Mouse (Mus musculus) lung, embryonic 16.5 days (tissue): ENCODE measurements around the gene Sec24b. TPM values are rescaled to one million over a fixed set of nuclear protein-coding genes. Genes with fewer than 3 reads are reported as not detected.

ENCODE experiments used
- ATAC-seq: fragments of 200-750 bp; cut with Nextera tagmentation; 2 replicates; pipeline ENCODE4 v1.8.0; 2017; ENCODE audit warnings: low read depth, mild to moderate bottlenecking, moderate library complexity
- H3K27ac ChIP-seq: fragments of 300-500 bp; sonication (generic); 2 replicates; pipeline ENCODE4 v1.5.1; 2014; ENCODE audit warnings: mild to moderate bottlenecking, control low read depth, low read length
- H3K27me3 ChIP-seq: fragments of 300-500 bp; sonication (generic); 2 replicates; pipeline ENCODE4 v1.6.1; 2014; ENCODE audit warnings: low read depth, low read length, mixed read lengths; ENCODE audit not compliant: control insufficient read depth, insufficient read depth
- H3K36me3 ChIP-seq: fragments of 300-500 bp; sonication (generic); 2 replicates; pipeline ENCODE4 v1.6.1; 2014; ENCODE audit warnings: low read length; ENCODE audit not compliant: control insufficient read depth, insufficient read depth
- H3K4me1 ChIP-seq: fragments of 300-500 bp; sonication (generic); replicated peaks from 2 replicates; pipeline ENCODE4 v1.6.1; 2014; ENCODE audit warnings: low read length, mixed read lengths; ENCODE audit not compliant: control insufficient read depth, insufficient read depth
- H3K4me2 ChIP-seq: fragments of 300-500 bp; sonication (generic); 2 replicates; pipeline ENCODE4 v1.6.1; 2014; ENCODE audit warnings: low read depth, low read length, control low read depth
- H3K4me3 ChIP-seq: fragments of 300-500 bp; sonication (generic); 2 replicates; pipeline ENCODE4 v1.5.1; 2014; ENCODE audit warnings: mild to moderate bottlenecking, low read length, control low read depth
- H3K9ac ChIP-seq: fragments of 300-500 bp; sonication (generic); 2 replicates; pipeline ENCODE4 v1.6.1; 2014; ENCODE audit warnings: low read length, control low read depth
- H3K9me3 ChIP-seq: fragments of 300-500 bp; sonication (generic); 2 replicates; pipeline ENCODE4 v1.6.1; 2016; ENCODE audit warnings: low read length; ENCODE audit not compliant: control insufficient read depth
- WGBS: fragments of 180-500 bp; shearing (Covaris S2); extraction: QIAGEN DNeasy Blood & Tissue Kit; methylation state at CpG from one replicate; pipeline ENCODE4 v1.1.7; 2014; 5-methylcytosine and 5-hydroxymethylcytosine counted together
- polyA plus RNA-seq: library from polyadenylated mRNA; unstranded; fragments of >200 nt; fragmentation: Nextera tagmentation; extraction: Ambion mirVana; gene quantifications from 2 replicates; pipeline ENCODE4 v1.2.1, GENCODE M21; 2015

The Sec24b gene
- polyA plus RNA-seq = 31.1 and 35.6 TPM in 2 replicates

DNA sequence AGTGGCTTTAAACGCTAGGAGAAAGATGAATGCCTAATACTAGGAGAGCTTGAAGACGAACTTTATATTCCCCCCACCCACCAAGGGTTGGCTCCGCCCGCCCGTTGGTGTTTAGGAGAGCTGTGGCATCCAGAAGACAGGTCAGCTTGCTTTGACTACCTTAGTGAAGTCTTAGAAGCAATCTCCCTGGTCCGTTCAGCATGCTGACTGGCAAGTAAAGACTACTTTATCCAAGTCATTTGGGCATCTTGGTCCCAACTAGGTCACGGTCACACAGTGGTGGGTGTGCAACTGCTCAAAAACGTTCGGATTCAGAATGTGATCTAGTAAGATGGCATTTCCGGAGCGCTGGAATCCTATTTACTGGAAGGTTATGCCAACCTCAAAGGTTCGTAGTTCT is at the start of gene Sec24b:
Gene Sec24b (minus strand): TSS at position 273 of the 400 bp plus-strand sequence.
- no peaks in the 10 kb centered on the region for H3K9me3 ChIP-seq
- no peaks in the 10 kb centered on the region for H3K36me3 ChIP-seq
- WGBS = 5% methylated on average over 12 of the region's 12 CpGs
- peak within 1 kb of the TSS; percentile 77 for H3K4me2 ChIP-seq
- peak within 1 kb of the TSS; percentile 82 for H3K4me3 ChIP-seq
- peak within 1 kb of the TSS; percentile 97 for H3K27ac ChIP-seq
- H3K27me3 ChIP-seq = no peaks in the 10 kb centered on the region
- peaks cover 16% of the 10 kb centered on the region for H3K4me1 ChIP-seq
- ATAC-seq = no peak
- peak within 1 kb of the TSS; percentile 90 for H3K9ac ChIP-seq

DNA sequence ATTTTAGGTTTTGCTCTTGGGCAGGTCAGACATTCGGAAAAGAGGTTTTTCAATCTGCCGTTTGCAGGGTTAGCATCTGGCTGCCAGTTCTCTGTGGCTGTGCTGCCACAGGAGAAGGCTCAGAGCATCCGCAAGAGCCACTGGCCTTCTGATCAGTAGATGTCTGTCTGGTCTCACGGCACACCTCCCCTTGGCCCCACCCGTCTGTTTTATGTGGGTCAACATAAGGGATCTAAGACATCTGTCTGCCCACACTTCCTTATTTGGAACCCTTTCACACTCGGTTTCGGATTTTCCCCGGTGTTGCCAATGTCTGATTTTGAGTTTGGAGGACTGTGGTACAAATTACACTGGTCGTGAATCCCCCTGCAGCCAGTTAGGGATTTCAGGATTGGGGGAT is 43.1 kb upstream of the Sec24b start:
- peak overlapping the region; percentile 21; the same call in 1 of the 2 replicates for H3K4me3 ChIP-seq
- ATAC-seq = 0 out of 2 replicates have a peak, but pooled peaks have one; percentile 47
- no peaks in the 10 kb centered on the region for H3K27me3 ChIP-seq
- no peaks in the 10 kb centered on the region for H3K36me3 ChIP-seq
- H3K9ac ChIP-seq = no peak overlapping the region
- H3K9me3 ChIP-seq = no peaks in the 10 kb centered on the region
- H3K27ac ChIP-seq = no peak overlapping the region
- H3K4me1 ChIP-seq = no peaks in the 10 kb centered on the region
- H3K4me2 ChIP-seq = peak overlapping the region; percentile 44
- WGBS = 32% methylated on average over 9 of the region's 9 CpGs

DNA sequence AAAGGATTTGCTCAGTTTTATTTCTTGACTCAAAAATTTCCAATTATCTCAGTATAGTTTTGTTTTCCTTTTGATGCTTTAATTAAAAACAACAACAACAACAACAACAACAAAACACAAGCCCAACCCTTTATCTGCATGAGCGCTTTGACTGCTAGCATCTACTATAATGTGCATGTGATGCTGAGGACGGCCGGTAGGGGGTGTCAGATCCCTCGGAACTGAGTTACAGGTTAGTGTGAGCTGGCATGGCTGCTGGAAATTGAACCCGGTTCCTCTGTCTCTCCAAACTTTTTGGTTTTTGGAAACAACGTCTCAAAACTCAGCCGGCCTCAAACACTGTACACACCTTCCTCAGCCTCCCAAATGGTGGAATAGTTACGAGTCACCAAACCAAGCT is 42.1 kb upstream of the Sec24b start:
- Histone ChIP-seq H3K4me2 (no peak overlapping the region), H3K4me3 (no peak overlapping the region), H3K4me1 (no peaks in the 10 kb centered on the region), H3K9ac (no peak overlapping the region), H3K36me3 (no peaks in the 10 kb centered on the region), H3K27me3 (no peaks in the 10 kb centered on the region), H3K27ac (no peak overlapping the region), H3K9me3 (no peaks in the 10 kb centered on the region)
- no peak for ATAC-seq
- WGBS = 67% methylated on average over 8 of the region's 8 CpGs

DNA sequence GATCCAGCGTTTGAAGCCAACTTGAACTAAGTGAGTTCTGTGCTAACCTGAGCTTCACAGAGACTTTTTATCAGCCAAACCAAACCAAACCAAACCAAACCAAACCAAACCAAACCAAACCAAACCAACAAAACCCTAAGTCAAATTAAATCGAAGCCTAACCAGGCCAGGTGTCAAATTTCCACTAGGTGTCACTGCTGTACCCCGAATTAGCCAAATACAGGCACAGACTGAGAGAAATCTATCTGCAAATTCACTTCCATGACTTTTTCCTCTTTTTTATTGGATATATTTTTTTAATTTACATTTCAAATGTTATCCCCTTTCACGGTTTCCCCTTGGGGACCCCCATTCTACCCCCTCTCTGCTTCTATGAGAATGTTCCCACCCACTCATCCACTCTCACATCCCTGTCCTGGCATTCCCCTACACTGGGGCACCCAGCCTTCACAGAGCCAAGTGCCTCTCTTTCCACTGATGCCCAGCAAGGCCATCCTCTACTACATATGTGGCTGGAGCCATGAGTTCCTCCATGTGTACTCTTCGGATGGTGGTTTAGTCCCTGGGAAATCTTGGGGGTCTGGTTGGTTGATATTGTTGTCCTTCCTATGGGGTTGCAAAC is 33.9 kb upstream of the Sec24b start:
- WGBS = 40% methylated on average over 5 of the region's 5 CpGs
- Histone ChIP-seq H3K4me2 (no peak overlapping the region), H3K9ac (no peak overlapping the region), H3K27ac (no peak overlapping the region), H3K9me3 (no peaks in the 10 kb centered on the region), H3K27me3 (no peaks in the 10 kb centered on the region), H3K4me1 (no peaks in the 10 kb centered on the region), H3K36me3 (no peaks in the 10 kb centered on the region), H3K4me3 (no peak overlapping the region)
- 0 out of 2 replicates have a peak, but pooled peaks have one; percentile 34 for ATAC-seq

DNA sequence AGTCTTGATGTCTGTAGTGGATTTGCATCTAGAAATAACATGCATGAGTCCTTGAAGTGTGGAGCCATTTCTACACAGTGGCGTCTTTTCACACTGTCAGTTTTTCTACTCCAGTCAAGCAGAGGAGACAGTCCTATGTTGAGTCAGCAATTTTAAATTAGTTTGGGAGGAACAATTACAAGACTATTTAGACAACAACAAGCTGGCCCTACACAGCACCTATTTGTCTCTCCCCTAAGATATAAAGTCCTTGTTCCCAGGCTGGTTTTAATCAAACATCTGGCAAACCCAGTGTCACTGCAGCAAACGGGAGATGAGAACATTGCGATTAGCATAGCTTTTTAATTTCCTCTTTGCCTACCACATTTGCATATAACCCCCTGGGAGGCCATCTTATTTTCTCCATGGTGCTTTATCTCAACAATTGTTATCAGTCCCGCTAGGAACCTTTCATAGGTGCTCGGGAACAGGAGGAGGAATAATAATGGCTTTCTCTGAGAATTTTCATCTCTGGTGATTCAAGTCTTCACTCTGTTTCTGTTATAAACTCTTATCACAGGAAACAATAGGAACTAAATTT is 32.9 kb upstream of the Sec24b start:
- Histone ChIP-seq H3K36me3 (no peaks in the 10 kb centered on the region), H3K9ac (no peak overlapping the region), H3K4me1 (no peaks in the 10 kb centered on the region), H3K4me2 (no peak overlapping the region), H3K27me3 (no peaks in the 10 kb centered on the region), H3K4me3 (no peak overlapping the region), H3K9me3 (no peaks in the 10 kb centered on the region), H3K27ac (no peak overlapping the region)
- 70% methylated on average over 5 of the region's 5 CpGs for WGBS
- no peak for ATAC-seq

DNA sequence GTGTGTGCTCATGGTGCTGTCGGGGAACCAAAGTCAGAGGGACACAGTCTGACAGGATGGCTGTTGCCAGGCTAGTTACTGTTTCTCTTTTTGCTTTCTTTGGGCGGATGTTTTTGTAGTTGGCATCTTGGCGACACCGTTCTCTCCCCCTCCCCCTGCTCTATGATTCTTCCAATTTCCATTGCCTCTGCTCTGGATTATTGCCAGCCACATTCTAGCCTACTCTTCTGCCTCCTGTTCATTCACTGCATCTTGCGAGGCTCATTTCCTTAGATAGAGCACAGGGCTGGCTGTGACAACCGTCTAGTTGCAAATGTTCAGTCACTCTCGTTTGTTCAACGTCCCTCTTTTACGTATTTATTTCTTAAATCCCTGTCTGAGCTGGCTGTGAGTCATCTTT is 29.1 kb upstream of the Sec24b start:
- Histone ChIP-seq H3K36me3 (no peaks in the 10 kb centered on the region), H3K27ac (no peak overlapping the region), H3K9me3 (no peaks in the 10 kb centered on the region), H3K27me3 (no peaks in the 10 kb centered on the region), H3K4me3 (no peak overlapping the region), H3K4me2 (no peak overlapping the region), H3K9ac (no peak overlapping the region), H3K4me1 (0 out of 2 replicates have a peak, but pooled peaks cover 4% of the 10 kb centered on the region)
- 63% methylated on average over 9 of the region's 9 CpGs for WGBS
- ATAC-seq = no peak

DNA sequence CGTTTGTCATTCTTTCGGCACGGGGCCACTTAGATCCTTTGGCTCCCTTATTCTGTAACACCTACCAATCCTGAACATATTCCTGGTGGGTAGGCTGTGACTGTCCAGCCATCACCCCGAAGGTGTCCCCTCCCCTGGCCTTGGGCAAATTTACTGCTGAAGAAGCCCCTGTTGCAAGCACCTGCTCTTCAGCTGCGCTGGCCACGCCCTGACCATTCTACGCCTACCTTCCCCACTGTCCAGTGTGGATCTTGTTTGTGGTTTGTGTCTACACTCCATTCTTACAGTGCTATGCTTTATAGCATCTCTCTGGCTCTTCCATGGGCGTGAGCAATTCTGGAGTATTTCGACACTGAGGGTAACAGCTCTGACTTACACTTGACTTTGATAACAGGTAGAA is 27.3 kb upstream of the Sec24b start:
- H3K9ac ChIP-seq = no peak overlapping the region
- no peaks in the 10 kb centered on the region for H3K36me3 ChIP-seq
- H3K4me2 ChIP-seq = no peak overlapping the region
- no peak for ATAC-seq
- H3K4me3 ChIP-seq = no peak overlapping the region
- 0 out of 2 replicates have a peak, but pooled peaks cover 4% of the 10 kb centered on the region for H3K4me1 ChIP-seq
- no peak overlapping the region for H3K27ac ChIP-seq
- H3K27me3 ChIP-seq = no peaks in the 10 kb centered on the region
- 86% methylated on average over 9 of the region's 9 CpGs for WGBS
- peaks cover 2% of the 10 kb centered on the region; the same call in 1 of the 2 replicates for H3K9me3 ChIP-seq

DNA sequence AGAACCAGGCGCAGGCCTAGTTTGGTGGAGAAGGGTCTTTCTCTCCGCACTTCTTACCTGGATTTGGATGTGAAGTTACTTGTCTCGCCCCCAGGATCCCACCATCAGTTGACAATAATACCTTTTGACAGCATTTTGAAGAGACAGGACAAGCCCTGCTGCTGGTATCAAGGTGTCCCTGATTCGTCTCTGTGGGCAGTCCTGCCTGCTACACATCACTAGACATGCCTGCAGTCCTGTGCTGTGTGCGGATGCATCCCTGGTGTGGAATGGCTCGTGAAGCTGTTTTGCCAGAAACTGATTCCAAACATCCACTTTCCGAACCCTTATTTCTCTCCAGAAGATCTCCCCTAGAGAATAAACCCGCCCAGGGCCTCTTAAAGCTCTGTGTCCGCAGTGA is 26.1 kb upstream of the Sec24b start:
- no peak for ATAC-seq
- Histone ChIP-seq H3K36me3 (no peaks in the 10 kb centered on the region), H3K4me1 (0 out of 2 replicates have a peak, but pooled peaks cover 4% of the 10 kb centered on the region), H3K27ac (no peak overlapping the region), H3K9ac (no peak overlapping the region), H3K4me2 (no peak overlapping the region), H3K9me3 (peaks cover 2% of the 10 kb centered on the region; the same call in 1 of the 2 replicates), H3K27me3 (no peaks in the 10 kb centered on the region), H3K4me3 (no peak overlapping the region)
- 78% methylated on average over 9 of the region's 9 CpGs for WGBS

DNA sequence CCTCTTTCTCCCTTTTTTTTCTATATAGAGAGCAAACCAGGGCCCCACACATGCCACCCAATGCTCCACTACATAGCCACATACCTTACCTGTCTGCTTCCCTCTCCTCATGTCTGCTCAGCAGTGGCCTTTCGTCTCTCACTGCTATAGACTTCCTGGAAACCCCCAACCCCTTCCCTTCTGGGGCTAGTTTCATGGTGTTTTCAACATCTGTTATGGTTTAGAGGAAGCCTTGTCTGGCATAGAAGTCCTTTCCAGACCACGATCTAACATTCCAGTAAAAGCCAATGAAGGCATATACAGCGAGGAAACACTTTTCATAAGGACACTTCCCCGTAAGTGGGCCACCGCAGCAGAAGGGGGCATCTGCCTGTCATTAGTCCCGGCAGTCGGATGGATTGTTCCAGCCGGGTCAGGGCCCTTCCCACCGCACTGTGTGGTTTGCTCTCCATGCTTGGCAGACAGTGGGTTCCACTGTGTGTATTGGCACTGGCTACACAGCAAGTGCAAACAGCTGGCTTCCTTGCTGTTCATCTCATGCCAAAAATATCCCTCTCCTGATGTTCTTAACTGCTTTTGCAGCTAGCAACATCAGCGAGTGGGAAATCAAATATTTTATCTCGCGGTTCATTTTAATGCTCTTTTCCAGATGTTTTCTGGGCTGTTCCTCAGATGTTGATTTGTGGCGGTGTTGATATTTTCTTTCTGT is 25.2 kb upstream of the Sec24b start:
- no peak overlapping the region for H3K9ac ChIP-seq
- no peak overlapping the region for H3K4me3 ChIP-seq
- 0 out of 2 replicates have a peak, but pooled peaks cover 4% of the 10 kb centered on the region for H3K4me1 ChIP-seq
- ATAC-seq = peak; percentile 79
- 36% methylated on average over 13 of the region's 13 CpGs for WGBS
- H3K36me3 ChIP-seq = no peaks in the 10 kb centered on the region
- H3K27me3 ChIP-seq = no peaks in the 10 kb centered on the region
- H3K9me3 ChIP-seq = peaks cover 2% of the 10 kb centered on the region; the same call in 1 of the 2 replicates
- H3K4me2 ChIP-seq = 0 out of 2 replicates have a peak overlapping the region, but pooled peaks have one; percentile 14
- no peak overlapping the region; the same call in 1 of the 2 replicates for H3K27ac ChIP-seq
